Mouse (Mus musculus) stomach, adult 2 months (tissue): ENCODE results near the gene Slc9a7. TPM values are rescaled to one million over a fixed set of nuclear protein-coding genes. Genes with fewer than 3 reads are reported as not detected.

Experiments used
- polyA plus RNA-seq: library from polyadenylated mRNA; depleted of rRNA; stranded (reverse); fragments of >200 nt; gene quantifications from 2 replicates; pipeline ENCODE4 v1.2.3, GENCODE M21; 2012; rRNA removed

Gene Slc9a7
- 0.20 and 0.45 TPM in 2 replicates for polyA plus RNA-seq

DNA sequence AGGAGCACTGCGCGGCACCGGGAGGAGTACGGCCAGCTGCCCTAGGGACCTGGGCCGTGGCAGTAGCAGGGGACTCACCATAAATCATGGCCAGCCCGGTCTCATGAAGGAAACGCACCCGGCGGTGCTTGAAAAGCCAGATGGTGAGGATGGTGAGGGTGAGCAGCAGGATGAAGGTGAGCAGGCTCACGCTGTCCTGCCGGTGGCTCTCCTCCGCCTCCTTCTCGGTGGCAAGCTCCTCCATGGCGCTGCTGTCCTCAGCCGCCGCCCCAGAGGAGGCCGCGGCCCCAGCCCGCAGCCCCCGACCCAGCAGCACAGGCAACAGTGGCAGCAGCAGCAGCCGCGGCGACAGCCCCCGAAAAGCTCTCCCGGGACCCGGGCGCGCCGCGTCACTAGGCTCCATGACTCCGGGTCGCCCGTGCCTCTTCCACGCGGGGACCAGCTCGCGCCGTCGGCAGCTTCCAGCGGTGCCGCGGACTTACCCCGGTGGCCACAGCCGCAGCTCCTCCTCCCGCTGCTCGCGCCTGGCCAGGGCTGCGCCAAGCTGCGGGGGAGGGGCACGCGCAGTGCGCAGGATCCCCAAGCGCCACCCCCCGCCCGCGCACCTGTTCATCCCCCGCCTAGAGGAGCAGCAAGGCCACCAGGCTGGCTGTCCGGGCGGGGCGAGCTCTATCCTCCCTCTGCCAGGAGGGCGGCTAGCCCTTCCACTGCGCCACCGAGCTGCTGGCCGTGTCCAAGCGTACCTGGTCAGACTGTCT lies at the start of gene Slc9a7:
Gene Slc9a7 (minus strand): TSS at position 526 of the 758 bp plus-strand sequence.

DNA sequence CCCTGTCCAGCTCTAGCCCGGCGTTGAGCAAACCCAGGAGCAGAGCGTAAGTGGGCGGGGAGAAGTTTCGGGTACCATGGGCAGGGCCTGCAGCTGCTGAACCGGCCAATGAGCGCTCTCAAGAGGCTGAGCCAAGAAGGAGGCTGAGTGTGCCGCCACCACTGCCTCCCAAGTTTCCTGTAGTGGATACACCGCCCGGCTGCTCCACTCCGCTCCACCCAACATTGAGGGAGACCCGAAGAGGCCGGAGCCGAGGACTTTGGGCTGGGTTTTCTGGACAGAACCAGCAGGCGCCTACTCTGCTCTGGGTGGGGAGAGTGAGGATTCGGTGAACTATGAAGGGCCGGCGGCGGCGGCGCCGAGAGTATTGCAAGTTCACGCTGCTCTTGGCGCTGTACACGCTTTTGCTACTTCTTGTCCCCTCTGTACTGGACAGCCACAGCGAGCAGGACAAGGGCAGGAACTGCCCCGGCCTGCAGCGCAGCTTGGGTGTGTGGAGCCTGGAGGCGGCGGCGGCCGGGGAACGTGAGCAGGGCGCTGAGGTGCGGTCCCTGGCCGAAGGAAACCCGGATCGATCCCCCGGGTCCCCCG lies 232.1 kb downstream of the Slc9a7 start, which contains the start of gene Chst7:
Gene Chst7 (plus strand): TSS at position 180 of the 591 bp plus-strand sequence.

Other genes starting within 250 kb of the Slc9a7 start
- 1.5 and 1.8 TPM in 2 replicates for gene Chst7, start 232.2 kb downstream of the Slc9a7 start, polyA plus RNA-seq
- 0.90 and 1.5 TPM in 2 replicates for gene Rp2, start 72.7 kb upstream of the Slc9a7 start, polyA plus RNA-seq
- 0.03 and 0.16 TPM in 2 replicates for gene Jade3, start 133.9 kb upstream of the Slc9a7 start, polyA plus RNA-seq